Mouse (Mus musculus): ENCODE measurements around the gene Gm3115. TPM values are rescaled to one million over a fixed set of nuclear protein-coding genes. Genes with fewer than 3 reads are reported as not detected.
"Not testable (repeated sequence)": the region's sequence is repeated elsewhere in the genome, so short reads cannot be mapped to it uniquely, and the experiment has no call there.

The Gm3115 gene
- not detected in 2 replicates for polyA plus RNA-seq (2012; rRNA removed)
- not detected in 2 replicates for polyA plus RNA-seq (2014; fragmentation: Nextera tagmentation; extraction: Ambion mirVana)

- H3K4me1 ChIP-seq (ENCODE audit: control insufficient read depth, insufficient read depth, low read length); H3K36me3 ChIP-seq (ENCODE audit: control insufficient read depth, insufficient read depth, low read length); H3K4me3 ChIP-seq (replicated peaks; ENCODE audit: low read length); H3K27me3 ChIP-seq (ENCODE audit: control insufficient read depth, insufficient read depth, low read length); H3K9ac ChIP-seq (ENCODE audit: low read depth, low read length, severe bottlenecking); H3K9me3 ChIP-seq (ENCODE audit: control insufficient read depth, low read length); H3K27ac ChIP-seq (replicated peaks; ENCODE audit: low read depth, low read length); H3K4me2 ChIP-seq (replicated peaks; ENCODE audit: low read depth, low read length, severe bottlenecking); DNase-seq (ENCODE audit: low spot score); ATAC-seq (ENCODE audit: low FRiP score, low read depth): not testable (repeated sequence)
- WGBS = 53% methylated on average over 3 of the region's 3 CpGs
Observed at GRCm38 (mm10) chr14:4083820-4084219, at the start of gene Gm3115. Gene Gm3115, plus strand, starts transcription at chr14:4084120.

- H3K36me3 ChIP-seq (ENCODE audit: control insufficient read depth, insufficient read depth, low read length); ATAC-seq (ENCODE audit: low FRiP score, low read depth): not testable (repeated sequence)
- peak within 1 kb of the TSS; percentile 33 for H3K4me3 ChIP-seq (replicated peaks; ENCODE audit: low read length)
Observed at GRCm38 (mm10) chr14:4110426-4110825, 26.5 kb downstream of the Gm3115 start, which contains the start of gene Gm8108. Gene Gm8108, plus strand, starts transcription at chr14:4110526.

GRCm38 (mm10) chr14:4141646-4142045 lies 57.7 kb downstream of the Gm3115 start:
- H3K4me1 ChIP-seq (ENCODE audit: control insufficient read depth, insufficient read depth, low read length); ATAC-seq (ENCODE audit: low FRiP score, low read depth); H3K27me3 ChIP-seq (ENCODE audit: control insufficient read depth, insufficient read depth, low read length); H3K9ac ChIP-seq (ENCODE audit: low read depth, low read length, severe bottlenecking); DNase-seq (ENCODE audit: low spot score); H3K4me3 ChIP-seq (replicated peaks; ENCODE audit: low read length); H3K36me3 ChIP-seq (ENCODE audit: control insufficient read depth, insufficient read depth, low read length); H3K4me2 ChIP-seq (replicated peaks; ENCODE audit: low read depth, low read length, severe bottlenecking); H3K9me3 ChIP-seq (ENCODE audit: control insufficient read depth, low read length); H3K27ac ChIP-seq (replicated peaks; ENCODE audit: low read depth, low read length): not testable (repeated sequence)
- 91% methylated on average over 4 of the region's 4 CpGs for WGBS

More at GRCm38 (mm10) chr14:4110426-4110825, 26.5 kb downstream of the Gm3115 start, which contains the start of gene Gm8108:
- H3K9me3 ChIP-seq (ENCODE audit: control insufficient read depth, low read length); H3K27me3 ChIP-seq (ENCODE audit: control insufficient read depth, insufficient read depth, low read length); H3K27ac ChIP-seq (replicated peaks; ENCODE audit: low read depth, low read length); H3K4me1 ChIP-seq (ENCODE audit: control insufficient read depth, insufficient read depth, low read length): not testable (repeated sequence)
- Histone ChIP-seq H3K9ac (ENCODE audit: low read depth, low read length, severe bottlenecking) (0 out of 2 replicates have a peak within 1 kb of the TSS, but pooled peaks have one; percentile 12), H3K4me2 (replicated peaks; ENCODE audit: low read depth, low read length, severe bottlenecking) (peak within 1 kb of the TSS; percentile 45)
- peak; percentile 1 for DNase-seq (ENCODE audit: low spot score)
- WGBS = 6% methylated on average over 16 of the region's 37 CpGs

Other genes with a start within 250 kb of the Gm3115 start
- not detected in 2 replicates for gene Gm3033, start 237.9 kb upstream of the Gm3115 start, polyA plus RNA-seq (2012; rRNA removed)
- gene Gm3033, start 237.9 kb upstream of the Gm3115 start, polyA plus RNA-seq (2014; fragmentation: Nextera tagmentation; extraction: Ambion mirVana) = not detected in 2 replicates
- gene Gm2916, start 199.9 kb upstream of the Gm3115 start, polyA plus RNA-seq (2012; rRNA removed) = 0.08 TPM in 1 of 2 replicates, not detected in the other
- gene Gm2916, start 199.9 kb upstream of the Gm3115 start, polyA plus RNA-seq (2014; fragmentation: Nextera tagmentation; extraction: Ambion mirVana) = not detected in 2 replicates
- gene Gm3029, start 152.4 kb upstream of the Gm3115 start, polyA plus RNA-seq (2012; rRNA removed) = not detected in 2 replicates
- gene Gm3029, start 152.4 kb upstream of the Gm3115 start, polyA plus RNA-seq (2014; fragmentation: Nextera tagmentation; extraction: Ambion mirVana) = not detected in 2 replicates
- gene Gm3095, start 120.6 kb upstream of the Gm3115 start, polyA plus RNA-seq (2012; rRNA removed) = 0.09 and 0.25 TPM in 2 replicates
- 0.12 TPM in 1 of 2 replicates, not detected in the other for gene Gm3095, start 120.6 kb upstream of the Gm3115 start, polyA plus RNA-seq (2014; fragmentation: Nextera tagmentation; extraction: Ambion mirVana)
- gene Gm3099, start 85.7 kb upstream of the Gm3115 start, polyA plus RNA-seq (2012; rRNA removed) = not detected in 2 replicates
- gene Gm3099, start 85.7 kb upstream of the Gm3115 start, polyA plus RNA-seq (2014; fragmentation: Nextera tagmentation; extraction: Ambion mirVana) = not detected in 2 replicates
- 0.46 and 0.58 TPM in 2 replicates for gene Gm5796, start 60.2 kb upstream of the Gm3115 start, polyA plus RNA-seq (2012; rRNA removed)
- gene Gm5796, start 60.2 kb upstream of the Gm3115 start, polyA plus RNA-seq (2014; fragmentation: Nextera tagmentation; extraction: Ambion mirVana) = 0.18 and 0.26 TPM in 2 replicates
- gene Gm8108, start 26.4 kb downstream of the Gm3115 start, polyA plus RNA-seq (2012; rRNA removed) = 1.9 and 2.0 TPM in 2 replicates
- gene Gm8108, start 26.4 kb downstream of the Gm3115 start, polyA plus RNA-seq (2014; fragmentation: Nextera tagmentation; extraction: Ambion mirVana) = 0.45 and 1.1 TPM in 2 replicates
- not detected in 2 replicates for gene Gm3127, start 80.9 kb downstream of the Gm3115 start, polyA plus RNA-seq (2012; rRNA removed)
- gene Gm3127, start 80.9 kb downstream of the Gm3115 start, polyA plus RNA-seq (2014; fragmentation: Nextera tagmentation; extraction: Ambion mirVana) = not detected in 2 replicates
- 0.20 and 0.48 TPM in 2 replicates for gene Gm2974, start 98.5 kb downstream of the Gm3115 start, polyA plus RNA-seq (2012; rRNA removed)
- 0.17 and 0.35 TPM in 2 replicates for gene Gm2974, start 98.5 kb downstream of the Gm3115 start, polyA plus RNA-seq (2014; fragmentation: Nextera tagmentation; extraction: Ambion mirVana)
- gene Gm3138, start 165.5 kb downstream of the Gm3115 start, polyA plus RNA-seq (2012; rRNA removed) = not detected in 2 replicates
- gene Gm3138, start 165.5 kb downstream of the Gm3115 start, polyA plus RNA-seq (2014; fragmentation: Nextera tagmentation; extraction: Ambion mirVana) = not detected in 2 replicates
- gene Gm3149, start 233.2 kb downstream of the Gm3115 start, polyA plus RNA-seq (2012; rRNA removed) = not detected in 2 replicates
- not detected in 2 replicates for gene Gm3149, start 233.2 kb downstream of the Gm3115 start, polyA plus RNA-seq (2014; fragmentation: Nextera tagmentation; extraction: Ambion mirVana)

Data from limb, embryonic 14.5 days (tissue).